Mouse (Mus musculus) midbrain, postnatal 0 days (tissue): Measurements from ENCODE around the gene Sox5. TPM values are rescaled to one million over a fixed set of nuclear protein-coding genes. Genes with fewer than 3 reads are reported as not detected.
A peak's percentile ranks its signal among the peaks of the same experiment; 100 is the strongest.

Source experiments
- ATAC-seq: fragments of 200-750 bp; cut with Nextera tagmentation; 2 replicates; pipeline ENCODE4 v1.8.0; 2017; ENCODE audit warnings: moderate number of reproducible peaks, mild to moderate bottlenecking, moderate TSS enrichment, moderate library complexity; ENCODE audit not compliant: low FRiP score
- DNase-seq: peaks from one replicate; pipeline ENCODE4 v3.0.0-alpha.2; 2015; ENCODE audit warnings: low spot score
- H3K27ac ChIP-seq: fragments of 300-500 bp; sonication (generic); 2 replicates; pipeline ENCODE4 v1.5.1; 2014; ENCODE audit warnings: low read depth, mild to moderate bottlenecking, low read length, mixed read lengths
- H3K27me3 ChIP-seq: fragments of 300-500 bp; sonication (generic); 2 replicates; pipeline ENCODE4 v1.6.1; 2014; ENCODE audit warnings: low read length, control low read depth, mixed read lengths; ENCODE audit not compliant: insufficient read depth
- H3K36me3 ChIP-seq: fragments of 300-500 bp; sonication (generic); 2 replicates; pipeline ENCODE4 v1.6.1; 2014; ENCODE audit warnings: low read length, control low read depth, mixed read lengths; ENCODE audit not compliant: insufficient read depth
- H3K4me1 ChIP-seq: fragments of 300-500 bp; sonication (generic); 2 replicates; pipeline ENCODE4 v1.6.1; 2014; ENCODE audit warnings: mild to moderate bottlenecking, control low read depth, antibody characterized with exemption, low read length, mixed read lengths; ENCODE audit not compliant: insufficient read depth
- H3K4me2 ChIP-seq: fragments of 300-500 bp; sonication (generic); 2 replicates; pipeline ENCODE4 v1.6.1; 2014; ENCODE audit warnings: low read depth, mild to moderate bottlenecking, low read length, mixed read lengths; ENCODE audit not compliant: poor library complexity, severe bottlenecking
- H3K4me3 ChIP-seq: fragments of 300-500 bp; sonication (generic); 2 replicates; pipeline ENCODE4 v1.5.1; 2014; ENCODE audit warnings: low read depth, mild to moderate bottlenecking, low read length, moderate library complexity
- H3K9ac ChIP-seq: fragments of 300-500 bp; sonication (generic); replicated peaks from 2 replicates; pipeline ENCODE4 v1.6.1; 2014; ENCODE audit warnings: mild to moderate bottlenecking, low read length, moderate library complexity, mixed read lengths; ENCODE audit not compliant: poor library complexity, severe bottlenecking
- H3K9me3 ChIP-seq: fragments of 300-500 bp; sonication (generic); 2 replicates; pipeline ENCODE4 v1.6.1; 2016; ENCODE audit warnings: low read length, control low read depth
- CTCF ChIP-seq: IDR thresholded peaks from 2 replicates; pipeline ENCODE4 v1.5.1; 2016; ENCODE audit warnings: antibody characterized with exemption, mild to moderate bottlenecking
- WGBS: fragments of 180-500 bp; shearing (Covaris S2); extraction: QIAGEN DNeasy Blood & Tissue Kit; methylation state at CpG from one replicate; pipeline ENCODE4 v1.1.7; 2014; 5-methylcytosine and 5-hydroxymethylcytosine counted together
- polyA plus RNA-seq: library from polyadenylated mRNA; unstranded; fragments of >200 nt; fragmentation: Nextera tagmentation; extraction: Ambion mirVana; gene quantifications from 2 replicates; pipeline ENCODE4 v1.2.1, GENCODE M21; 2015
- total RNA-seq: library from RNA; depleted of rRNA; stranded (reverse); fragments of >200 nt; gene quantifications from 2 replicates; pipeline ENCODE4 v1.2.3, GENCODE M21; 2014

Gene Sox5
- total and polyA plus RNA-seq, 2 experiments from 2014 or later = 11.3 to 25.0 TPM

DNA sequence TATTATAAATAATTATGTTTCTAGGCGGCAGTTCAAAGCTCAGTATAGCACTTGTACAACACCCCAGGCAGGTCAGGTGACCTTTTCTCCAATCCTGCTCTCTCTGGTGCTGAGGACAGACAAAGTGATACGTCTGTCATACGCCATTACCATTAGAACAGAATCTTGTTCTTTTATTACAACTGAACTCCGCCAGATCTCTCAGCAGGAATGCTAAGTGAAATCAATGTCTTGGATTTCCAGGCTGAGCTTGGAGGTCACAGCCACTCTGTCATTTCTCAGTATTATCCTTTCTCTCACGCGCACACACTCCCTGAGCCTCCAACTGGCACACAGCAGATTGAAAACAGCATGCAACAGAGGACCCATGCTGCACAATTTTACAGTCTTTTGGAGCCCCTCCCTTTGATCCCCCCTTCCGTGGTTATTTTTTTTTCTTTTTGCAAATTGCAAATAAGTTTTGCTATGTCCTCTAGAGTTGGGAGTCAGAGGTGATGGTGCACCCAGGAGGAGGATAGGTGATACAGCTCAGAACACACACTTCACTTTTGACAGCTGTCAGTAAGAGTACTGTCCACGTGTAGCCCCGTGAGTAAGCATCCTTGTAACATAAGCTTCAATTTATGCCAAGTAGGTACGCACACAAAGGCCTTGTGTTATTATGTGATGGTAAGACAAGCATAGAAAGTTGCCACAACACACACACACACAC is 877.6 kb downstream of the Sox5 start:
- peak; percentile 22 for DNase-seq
- Histone ChIP-seq H3K4me2 (no peak overlapping the region), H3K27ac (no peak overlapping the region), H3K4me1 (no peaks in the 10 kb centered on the region), H3K9me3 (no peaks in the 10 kb centered on the region), H3K27me3 (no peaks in the 10 kb centered on the region), H3K4me3 (no peak overlapping the region), H3K9ac (no peak overlapping the region), H3K36me3 (no peaks in the 10 kb centered on the region)
- no peak for ATAC-seq
- TF ChIP-seq CTCF = no peak
- 25% methylated on average over 10 of the region's 10 CpGs for WGBS

GRCm38 (mm10) chr6:143900871-143901270 is 880.9 kb downstream of the Sox5 start:
- TF ChIP-seq CTCF = no peak
- WGBS = 87% methylated on average over 4 of the region's 4 CpGs
- H3K36me3 ChIP-seq = no peaks in the 10 kb centered on the region
- no peaks in the 10 kb centered on the region for H3K4me1 ChIP-seq
- ATAC-seq (no peak), DNase-seq (no peak)
- no peak overlapping the region for H3K27ac ChIP-seq
- H3K9ac ChIP-seq = no peak overlapping the region
- no peaks in the 10 kb centered on the region for H3K9me3 ChIP-seq
- H3K4me3 ChIP-seq = no peak overlapping the region
- H3K4me2 ChIP-seq = no peak overlapping the region
- H3K27me3 ChIP-seq = no peaks in the 10 kb centered on the region

DNA sequence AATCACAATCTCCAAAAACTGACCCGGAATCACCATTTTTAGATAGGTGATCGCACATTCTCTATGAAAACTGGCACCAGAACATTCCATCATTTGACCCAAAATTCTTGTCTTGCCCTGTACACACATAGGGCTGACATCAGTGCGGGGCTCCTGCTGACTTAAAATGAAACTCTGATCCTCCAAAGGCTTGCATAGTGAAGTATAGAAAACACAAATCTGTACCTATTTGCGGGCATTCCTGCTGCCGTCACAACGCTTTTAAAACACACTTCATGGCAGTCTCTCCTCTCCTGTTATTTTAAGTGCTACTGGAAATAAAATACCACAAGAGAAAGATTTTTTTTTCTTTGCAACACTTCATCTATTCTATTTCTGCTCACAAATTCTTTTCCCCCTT is 886.7 kb downstream of the Sox5 start:
- H3K27ac ChIP-seq = no peak overlapping the region
- H3K4me2 ChIP-seq = no peak overlapping the region
- 87% methylated on average over 6 of the region's 6 CpGs for WGBS
- H3K9me3 ChIP-seq = no peaks in the 10 kb centered on the region
- H3K9ac ChIP-seq = no peak overlapping the region
- H3K27me3 ChIP-seq = no peaks in the 10 kb centered on the region
- no peak overlapping the region for H3K4me3 ChIP-seq
- ATAC-seq (no peak), DNase-seq (no peak)
- no peak for TF ChIP-seq CTCF
- H3K36me3 ChIP-seq = no peaks in the 10 kb centered on the region
- H3K4me1 ChIP-seq = no peaks in the 10 kb centered on the region

- DNase-seq = no peak
- TF ChIP-seq CTCF = no peak
- WGBS = 93% methylated on average over 2 of the region's 2 CpGs
- ATAC-seq = no peak
- H3K9ac ChIP-seq = no peak overlapping the region
- H3K27me3 ChIP-seq = no peaks in the 10 kb centered on the region
- no peaks in the 10 kb centered on the region for H3K4me1 ChIP-seq
- H3K27ac ChIP-seq = no peak overlapping the region
- H3K4me2 ChIP-seq = no peak overlapping the region
- H3K9me3 ChIP-seq = no peaks in the 10 kb centered on the region
- H3K4me3 ChIP-seq = no peak overlapping the region
- no peaks in the 10 kb centered on the region for H3K36me3 ChIP-seq
These were observed 888.9 kb downstream of the Sox5 start for GRCm38 (mm10) chr6:143892869-143893268.

- H3K4me2 ChIP-seq = no peak overlapping the region
- no peaks in the 10 kb centered on the region for H3K36me3 ChIP-seq
- no peaks in the 10 kb centered on the region for H3K4me1 ChIP-seq
- H3K27ac ChIP-seq = no peak overlapping the region
- H3K4me3 ChIP-seq = no peak overlapping the region
- no peaks in the 10 kb centered on the region for H3K27me3 ChIP-seq
- TF ChIP-seq CTCF = no peak
- no peaks in the 10 kb centered on the region for H3K9me3 ChIP-seq
- H3K9ac ChIP-seq = no peak overlapping the region
- ATAC-seq (no peak), DNase-seq (no peak)
- WGBS = 69% methylated on average over 7 of the region's 7 CpGs
These were observed 893.2 kb downstream of the Sox5 start for GRCm38 (mm10) chr6:143888556-143888955.

DNA sequence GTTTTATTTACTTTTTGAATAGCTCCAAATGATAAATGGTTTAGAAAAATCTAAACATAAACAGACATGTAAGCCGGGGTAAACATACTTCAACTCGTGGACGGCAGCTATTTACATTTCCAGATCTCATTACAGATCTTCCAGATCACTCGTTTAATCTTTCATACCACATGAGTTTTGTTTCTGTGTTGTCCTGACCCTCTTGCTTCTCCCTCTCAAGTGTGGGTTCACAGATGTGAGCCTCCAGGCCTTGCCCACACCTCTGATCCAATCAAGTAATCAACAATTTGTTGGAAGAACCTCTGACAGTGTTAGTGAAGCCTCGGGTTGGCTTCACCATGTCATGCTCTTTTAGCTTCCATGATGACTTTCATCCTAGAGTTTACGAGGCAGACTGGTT is 903.3 kb downstream of the Sox5 start:
- Histone ChIP-seq H3K4me1 (no peaks in the 10 kb centered on the region), H3K27ac (no peak overlapping the region), H3K9ac (no peak overlapping the region), H3K36me3 (no peaks in the 10 kb centered on the region), H3K9me3 (no peaks in the 10 kb centered on the region), H3K4me2 (no peak overlapping the region), H3K4me3 (no peak overlapping the region), H3K27me3 (no peaks in the 10 kb centered on the region)
- no peak for ATAC-seq
- no peak for TF ChIP-seq CTCF
- DNase-seq = no peak
- WGBS = 89% methylated on average over 6 of the region's 6 CpGs
